9 mouse cellular contexts compared by ENCODE assay signal in the genomic region with DNA sequence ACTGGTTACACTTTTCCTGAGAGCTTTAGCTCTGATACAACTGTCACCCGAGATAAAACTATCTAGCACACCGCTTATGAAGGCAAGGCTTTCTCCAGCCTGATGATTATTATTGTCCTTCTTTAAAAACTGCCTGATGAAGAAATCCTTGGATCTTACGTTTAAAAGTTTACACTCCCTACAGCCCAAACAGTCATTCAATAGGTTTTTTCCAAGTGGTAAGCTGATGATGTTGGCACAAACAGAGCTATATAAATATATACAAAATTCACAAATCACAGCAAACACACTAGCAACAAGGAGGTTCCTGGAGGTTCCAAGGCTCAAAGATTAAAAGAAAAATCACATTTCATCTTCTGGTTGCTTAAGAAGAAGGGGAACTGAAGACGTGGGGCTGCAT. TPM values are rescaled to one million over a fixed set of nuclear protein-coding genes. Genes with fewer than 3 reads are reported as not detected.
DNase-seq lines count a peak whose midpoint lies in the region; ATAC-seq and TF ChIP-seq lines count a peak whose summit lies in the region.
"Had no signal": no experiment of that assay in that cellular context is flagged by ENCODE, and none has a peak within 500 bp of the region (broad histone marks: within the 10 kb centered on the region; RNA-seq: fewer than 3 reads in every experiment).

No protein-coding gene starts in this region.

- peaks cover 62% of the 10 kb centered on the region for H3K4me1 ChIP-seq in heart, postnatal 0 days (ENCODE audit: control insufficient read depth, insufficient read depth)
- peaks cover 17% of the 10 kb centered on the region; the same call in 1 of the 2 replicates for H3K4me1 ChIP-seq in cortical plate, adult 2 months (ENCODE audit: control insufficient read depth, insufficient read depth, low read length)
- peaks cover 10% of the 10 kb centered on the region; the same call in 1 of the 2 replicates for H3K4me1 ChIP-seq in hindbrain, embryonic 11.5 days (replicated peaks; ENCODE audit: control insufficient read depth, insufficient read depth, low read length)
- peaks cover 73% of the 10 kb centered on the region for H3K4me1 ChIP-seq in midbrain, embryonic 14.5 days (ENCODE audit: control insufficient read depth, insufficient read depth, low read length)

- no peaks in the 10 kb centered on the region for H3K9me3 ChIP-seq in heart, postnatal 0 days (replicated peaks; ENCODE audit: control insufficient read depth, low read length)
- H3K9me3 ChIP-seq in hindbrain, embryonic 11.5 days (ENCODE audit: control insufficient read depth, low read length) = no peaks in the 10 kb centered on the region
- no peaks in the 10 kb centered on the region for H3K9me3 ChIP-seq in midbrain, embryonic 14.5 days (ENCODE audit: control insufficient read depth, low read length)

- no peaks in the 10 kb centered on the region for H3K27me3 ChIP-seq in heart, postnatal 0 days (ENCODE audit: control insufficient read depth, insufficient read depth, low read length)
- no peaks in the 10 kb centered on the region for H3K27me3 ChIP-seq in hindbrain, embryonic 11.5 days (ENCODE audit: control insufficient read depth, insufficient read depth, low read length)
- no peaks in the 10 kb centered on the region for H3K27me3 ChIP-seq in midbrain, embryonic 14.5 days (ENCODE audit: control insufficient read depth, insufficient read depth, low read length)

- H3K4me2 ChIP-seq in heart, postnatal 0 days (ENCODE audit: low read depth, low read length) = peak overlapping the region; percentile 80
- no peak overlapping the region for H3K4me2 ChIP-seq in hindbrain, embryonic 11.5 days (replicated peaks; ENCODE audit: low read depth, low read length)
- H3K4me2 ChIP-seq in midbrain, embryonic 14.5 days (ENCODE audit: low read length) = peak overlapping the region; percentile 80

- no peak for TF ChIP-seq POLR2A in cortical plate, adult 2 months (IDR thresholded peaks at IDR 0.05; ENCODE audit: extremely low read depth, insufficient read depth, low read length)

- no peak for ATAC-seq in heart, postnatal 0 days (ENCODE audit: insufficient read depth, low read depth)
- no peak for ATAC-seq in hindbrain, embryonic 11.5 days (ENCODE audit: low FRiP score)
- ATAC-seq in midbrain, embryonic 14.5 days (ENCODE audit: low FRiP score, low TSS enrichment) = no peak

- WGBS in heart, postnatal 0 days = 31% methylated on average over 4 of the region's 4 CpGs
- 46% methylated on average over 4 of the region's 4 CpGs for WGBS in hindbrain, embryonic 11.5 days
- 30% methylated on average over 4 of the region's 4 CpGs for WGBS in midbrain, embryonic 14.5 days

- H3K4me3 ChIP-seq in heart, postnatal 0 days (ENCODE audit: low read depth, low read length) = no peak overlapping the region
- H3K4me3 ChIP-seq in cortical plate, adult 2 months (ENCODE audit: insufficient read depth, low read length) = no peak overlapping the region
- no peak overlapping the region for H3K4me3 ChIP-seq in hindbrain, embryonic 11.5 days (ENCODE audit: low read depth, low read length)
- H3K4me3 ChIP-seq in midbrain, embryonic 14.5 days (replicated peaks; ENCODE audit: low read depth, low read length) = no peak overlapping the region; the same call in 1 of the 2 replicates

- 0 out of 2 replicates have a peak overlapping the region, but pooled peaks have one; percentile 67 for H3K27ac ChIP-seq in heart, postnatal 0 days (ENCODE audit: low read depth)
- H3K27ac ChIP-seq in cortical plate, adult 2 months (ENCODE audit: insufficient read depth, low read length) = peak overlapping the region; percentile 92; the same call in 1 of the 2 replicates
- H3K27ac ChIP-seq in hindbrain, embryonic 11.5 days (ENCODE audit: low read depth, low read length) = peak overlapping the region; percentile 56
- peak overlapping the region; percentile 45; the same call in 1 of the 2 replicates for H3K27ac ChIP-seq in midbrain, embryonic 14.5 days (replicated peaks; ENCODE audit: low read depth, low read length)

- no peak overlapping the region for H3K9ac ChIP-seq in heart, postnatal 0 days (replicated peaks; ENCODE audit: low read depth, low read length)
- no peak overlapping the region for H3K9ac ChIP-seq in hindbrain, embryonic 11.5 days (ENCODE audit: low read depth, low read length)
- peak overlapping the region; percentile 32; the same call in 1 of the 2 replicates for H3K9ac ChIP-seq in midbrain, embryonic 14.5 days (replicated peaks; ENCODE audit: low read length)

- no peak for DNase-seq in heart, postnatal 0 days (ENCODE audit: low spot score)
- no peak for DNase-seq in heart, adult 9 months (ENCODE audit: low spot score in 2 of 2)
- DNase-seq in hindbrain, embryonic 11.5 days (ENCODE audit: low spot score) = no peak
- DNase-seq in midbrain, embryonic 14.5 days = peak; percentile 8
- no peak for DNase-seq in layer of hippocampus, adult 9-10 months (ENCODE audit: low spot score)
- no peak for DNase-seq in ovary, postnatal 10 days (ENCODE audit: low spot score)
- no peak for DNase-seq in cerebellum, postnatal 25 days
- DNase-seq: adrenal gland, adult 8-10 months had no signal

- no peak for TF ChIP-seq CTCF in heart, postnatal 0 days (IDR thresholded peaks at IDR 0.05; ENCODE audit: low read depth)
- no peak for TF ChIP-seq CTCF in cortical plate, adult 2 months (IDR thresholded peaks at IDR 0.05; ENCODE audit: extremely low read depth, insufficient read depth, low read length)

- H3K36me3 ChIP-seq in heart, postnatal 0 days (replicated peaks; ENCODE audit: control insufficient read depth, insufficient read depth, low read length) = no peaks in the 10 kb centered on the region
- H3K36me3 ChIP-seq in hindbrain, embryonic 11.5 days (ENCODE audit: control insufficient read depth, insufficient read depth, low read length) = no peaks in the 10 kb centered on the region
- H3K36me3 ChIP-seq in midbrain, embryonic 14.5 days (ENCODE audit: control insufficient read depth, insufficient read depth, low read length) = no peaks in the 10 kb centered on the region

- TF ChIP-seq EP300 in heart, postnatal 0 days (IDR thresholded peaks at IDR 0.05; ENCODE audit: low read depth) = no peak

RNA-seq across cellular contexts. Expression of gene Zeb2, which starts 13.1 kb away (rescaled TPM):
- total RNA-seq in heart, postnatal 0 days (2014; rRNA removed; ENCODE audit: low replicate concordance) = 36.4 and 41.2 TPM in 2 replicates
- 13.4 and 13.6 TPM in 2 replicates for polyA plus RNA-seq in heart, postnatal 0 days (2015; fragmentation: Nextera tagmentation; extraction: Ambion mirVana)
- polyA plus RNA-seq in cortical plate, adult 2 months (2012; rRNA removed) = 63.2 and 65.4 TPM in 2 replicates
- polyA plus RNA-seq in hindbrain, embryonic 11.5 days (2014; fragmentation: Nextera tagmentation; extraction: Ambion mirVana) = 57.7 and 58.8 TPM in 2 replicates
- polyA plus RNA-seq in midbrain, embryonic 14.5 days (2014; fragmentation: Nextera tagmentation; extraction: Ambion mirVana) = 25.5 and 32.3 TPM in 2 replicates
